Comparison of ENCODE assay signal across 19 mouse cellular contexts in genomic region chr16:19966976-19967375, GRCm38 (mm10). TPM values are rescaled to one million over a fixed set of nuclear protein-coding genes. Genes with fewer than 3 reads are reported as not detected.
DNase-seq lines count a peak whose midpoint lies in the region; ATAC-seq lines count a peak whose summit lies in the region.
"Had no signal": no experiment of that assay in that cellular context is flagged by ENCODE, and none has a peak within 500 bp of the region (broad histone marks: within the 10 kb centered on the region; RNA-seq: fewer than 3 reads in every experiment).

No protein-coding gene starts in this region.

- H3K4me3 ChIP-seq in heart, embryonic 14.5 days (ENCODE audit: control insufficient read depth in 1 of 2, insufficient read depth in 1 of 2, low read depth in 1 of 2, low read length in 2 of 2): no peak overlapping the region
- H3K4me3 ChIP-seq: erythroblast, embryonic 14.5 days; hindbrain, embryonic 12.5 days; limb, embryonic 12.5 days; lung, embryonic 15.5 days had no signal

- H3K9ac ChIP-seq in heart, embryonic 14.5 days (ENCODE audit: low read length): no peak overlapping the region
- H3K9ac ChIP-seq: hindbrain, embryonic 12.5 days; limb, embryonic 12.5 days; lung, embryonic 15.5 days had no signal

- no peak overlapping the region for H3K4me2 ChIP-seq in heart, embryonic 14.5 days (ENCODE audit: low read length)
- H3K4me2 ChIP-seq: hindbrain, embryonic 12.5 days; limb, embryonic 12.5 days; lung, embryonic 15.5 days; midbrain, embryonic 11.5 days had no signal

- peaks cover 0 to 11% of the 10 kb centered on the region in 2 experiments; a peak in 1 of 4 replicates for H3K4me1 ChIP-seq in heart, embryonic 14.5 days (ENCODE audit: control insufficient read depth in 2 of 2, insufficient read depth in 2 of 2, low read length in 2 of 2)
- H3K4me1 ChIP-seq: hindbrain, embryonic 12.5 days; limb, embryonic 12.5 days; lung, embryonic 15.5 days had no signal

- peaks cover 19% of the 10 kb centered on the region; the same call in 1 of the 2 replicates for H3K36me3 ChIP-seq in heart, embryonic 14.5 days (ENCODE audit: control insufficient read depth, insufficient read depth, low read length)
- H3K36me3 ChIP-seq: hindbrain, embryonic 12.5 days; limb, embryonic 12.5 days; lung, embryonic 15.5 days had no signal

- DNase-seq in heart, postnatal 25 days (ENCODE audit: low spot score): no peak
- DNase-seq in spleen, postnatal 36 days (ENCODE audit: low spot score in 2 of 2): peak; percentile 22 to 31
- DNase-seq in spleen, postnatal 4 days (ENCODE audit: low spot score in 2 of 2): no peak
- DNase-seq in kidney, adult 9 months: no peak
- no peak for DNase-seq in kidney, adult 18-20 months
- DNase-seq: adrenal gland, adult 2 months; cerebellum, adult 18-20 months; right cerebral cortex, postnatal 25 days; thymus, postnatal 36 days had no signal

- intact Hi-C loops in heart, postnatal 25 days (cut with DNase I): no loop called here

- H3K27me3 ChIP-seq in heart, embryonic 14.5 days (ENCODE audit: control insufficient read depth, insufficient read depth, low read length): no peaks in the 10 kb centered on the region
- H3K27me3 ChIP-seq: hindbrain, embryonic 12.5 days; limb, embryonic 12.5 days; lung, embryonic 15.5 days had no signal

- H3K9me3 ChIP-seq in heart, embryonic 14.5 days (ENCODE audit: control insufficient read depth, low read length): no peaks in the 10 kb centered on the region
- H3K9me3 ChIP-seq: G1E; hindbrain, embryonic 12.5 days; lung, embryonic 15.5 days had no signal

- peak overlapping the region; percentile 37; a peak in 1 of 4 replicates for H3K27ac ChIP-seq in heart, embryonic 14.5 days (replicated peaks in 1 of 2; ENCODE audit: control insufficient read depth in 1 of 2, insufficient read depth in 1 of 2, low read depth in 2 of 2, low read length in 2 of 2)
- H3K27ac ChIP-seq: hindbrain, embryonic 12.5 days; kidney, postnatal 0 days; limb, embryonic 12.5 days had no signal

- ATAC-seq in heart, embryonic 14.5 days (ENCODE audit: insufficient number of reproducible peaks, insufficient read depth, low FRiP score, low read depth): peak; percentile 61; the same call in 1 of the 2 replicates
- peak; percentile 49 for ATAC-seq in inflammation-experienced regulatory T-cells, adult 6 months
- ATAC-seq: forebrain, embryonic 14.5 days had no signal

RNA-seq across cellular contexts. Expression of gene Klhl6, which starts 15.9 kb away (rescaled TPM):
- 19.4 and 20.0 TPM in 2 replicates for polyA plus RNA-seq in heart, embryonic 14.5 days (2014; fragmentation: Nextera tagmentation; extraction: Ambion mirVana)
- total RNA-seq in heart, postnatal 25 days (2021): 1 to 10 TPM; 4.2 to 5.9 TPM
- polyA plus RNA-seq in inflammation-experienced regulatory T-cells, adult 6 months (2017; shearing (Covaris generic)): 100 to 1,000 TPM; 205 to 255 (median 211) TPM
- polyA plus RNA-seq: erythroblast, embryonic 14.5 days had no signal

Comparison
In these comparisons a context has a peak if more than half of its experiments do, and no peak if none do; other contexts are left out.
1. DNase-seq: peak in spleen, postnatal 36 days (2 of 2); none in heart, postnatal 25 days (single experiment), spleen, postnatal 4 days (0 of 2), kidney, adult 9 months (single experiment) and kidney, adult 18-20 months (single experiment).